Mouse (Mus musculus) heart, embryonic 15.5 days (tissue): Measurements from ENCODE around the gene Atpif1. TPM values are rescaled to one million over a fixed set of nuclear protein-coding genes. Genes with fewer than 3 reads are reported as not detected.
A peak's percentile ranks its signal among the peaks of the same experiment; 100 is the strongest.

ENCODE experiments used
- ATAC-seq: fragments of 200-750 bp; cut with Nextera tagmentation; replicated peaks from 2 replicates; pipeline ENCODE4 v1.8.0; 2017; ENCODE audit warnings: low read depth, moderate TSS enrichment; ENCODE audit not compliant: insufficient number of reproducible peaks, insufficient read depth, low FRiP score
- H3K27ac ChIP-seq: fragments of 300-500 bp; sonication (generic); 2 replicates; pipeline ENCODE4 v1.5.1; 2015; ENCODE audit warnings: mild to moderate bottlenecking, inconsistent platforms
- H3K27me3 ChIP-seq: fragments of 300-500 bp; sonication (generic); 2 replicates; pipeline ENCODE4 v1.6.1; 2015; ENCODE audit warnings: inconsistent platforms
- H3K36me3 ChIP-seq: fragments of 300-500 bp; sonication (generic); 2 replicates; pipeline ENCODE4 v1.6.1; 2015; ENCODE audit warnings: mild to moderate bottlenecking, inconsistent platforms
- H3K4me1 ChIP-seq: fragments of 300-500 bp; sonication (generic); replicated peaks from 2 replicates; pipeline ENCODE4 v1.6.1; 2015; ENCODE audit warnings: inconsistent platforms
- H3K4me2 ChIP-seq: fragments of 300-500 bp; sonication (generic); 2 replicates; pipeline ENCODE4 v1.6.1; 2015; ENCODE audit warnings: inconsistent platforms, mild to moderate bottlenecking, moderate library complexity
- H3K4me3 ChIP-seq: fragments of 300-500 bp; sonication (generic); 2 replicates; pipeline ENCODE4 v1.5.1; 2015; ENCODE audit warnings: mild to moderate bottlenecking, inconsistent platforms
- H3K9ac ChIP-seq: fragments of 300-500 bp; sonication (generic); 2 replicates; pipeline ENCODE4 v1.6.1; 2015; ENCODE audit warnings: mild to moderate bottlenecking, inconsistent platforms
- H3K9me3 ChIP-seq: fragments of 300-500 bp; sonication (generic); replicated peaks from 2 replicates; pipeline ENCODE4 v1.6.1; 2016; ENCODE audit warnings: inconsistent platforms
- WGBS: fragments of 180-500 bp; shearing (Covaris S2); methylation state at CpG from one replicate; pipeline ENCODE4 v1.1.7; 2015; ENCODE audit warnings: mixed read lengths; 5-methylcytosine and 5-hydroxymethylcytosine counted together
- polyA plus RNA-seq: library from polyadenylated mRNA; unstranded; fragments of >200 nt; fragmentation: Nextera tagmentation; extraction: Ambion mirVana; gene quantifications from 2 replicates; pipeline ENCODE4 v1.2.1, GENCODE M21; 2015

The Atpif1 gene
- polyA plus RNA-seq, 1 experiment from 2014 or later, result 1,479 TPM

- ATAC-seq, result no peak
- Histone ChIP-seq H3K4me3 (no peak overlapping the region), H3K27ac (peak overlapping the region; percentile 55), H3K9ac (no peak overlapping the region), H3K4me2 (no peak overlapping the region), H3K27me3 (no peaks in the 10 kb centered on the region), H3K36me3 (peaks cover 4% of the 10 kb centered on the region; the same call in 1 of the 2 replicates), H3K4me1 (peaks cover 13% of the 10 kb centered on the region), H3K9me3 (no peaks in the 10 kb centered on the region)
- WGBS, result 48% methylated on average over 6 of the region's 6 CpGs
These were observed 8.7 kb downstream of the Atpif1 start for GRCm38 (mm10) chr4:132524808-132525207.

GRCm38 (mm10) chr4:132524321-132524741 is 9.1 kb downstream of the Atpif1 start:
- H3K27ac ChIP-seq, result peak overlapping the region; percentile 55
- 21% methylated on average over 11 of the region's 11 CpGs for WGBS
- no peak for ATAC-seq

GRCm38 (mm10) chr4:132519188-132519587 is 14.3 kb downstream of the Atpif1 start:
- 90% methylated on average over 3 of the region's 3 CpGs for WGBS
- H3K4me1 ChIP-seq, result peaks cover 12% of the 10 kb centered on the region
- no peaks in the 10 kb centered on the region for H3K9me3 ChIP-seq
- no peak for ATAC-seq
- H3K36me3 ChIP-seq, result no peaks in the 10 kb centered on the region
- H3K4me2 ChIP-seq, result no peak overlapping the region
- H3K9ac ChIP-seq, result no peak overlapping the region
- H3K27me3 ChIP-seq, result no peaks in the 10 kb centered on the region
- no peak overlapping the region for H3K27ac ChIP-seq
- no peak overlapping the region for H3K4me3 ChIP-seq

More at GRCm38 (mm10) chr4:132524321-132524741, 9.1 kb downstream of the Atpif1 start:
- H3K9me3 ChIP-seq, result no peaks in the 10 kb centered on the region
- peaks cover under 1% of the 10 kb centered on the region; the same call in 1 of the 2 replicates for H3K36me3 ChIP-seq
- H3K4me3 ChIP-seq, result no peak overlapping the region
- peaks cover 13% of the 10 kb centered on the region for H3K4me1 ChIP-seq
- no peak overlapping the region for H3K9ac ChIP-seq
- H3K27me3 ChIP-seq, result no peaks in the 10 kb centered on the region
- H3K4me2 ChIP-seq, result no peak overlapping the region

- no peak for ATAC-seq
- no peaks in the 10 kb centered on the region for H3K9me3 ChIP-seq
- no peak overlapping the region for H3K4me3 ChIP-seq
- no peak overlapping the region for H3K4me2 ChIP-seq
- H3K4me1 ChIP-seq, result peaks cover 18% of the 10 kb centered on the region; the same call in 1 of the 2 replicates
- H3K27ac ChIP-seq, result no peak overlapping the region
- H3K36me3 ChIP-seq, result no peaks in the 10 kb centered on the region
- 69% methylated on average over 8 of the region's 8 CpGs for whole genome bisulfite sequencing
- H3K9ac ChIP-seq, result no peak overlapping the region
- H3K27me3 ChIP-seq, result no peaks in the 10 kb centered on the region
These were observed 15.4 kb downstream of the Atpif1 start for GRCm38 (mm10) chr4:132518066-132518465.

- 17% methylated on average over 22 of the region's 22 CpGs for whole genome bisulfite sequencing
- Histone ChIP-seq H3K27ac (peak overlapping the region; percentile 84), H3K9me3 (no peaks in the 10 kb centered on the region), H3K9ac (peak overlapping the region; percentile 47), H3K4me1 (peaks cover 23% of the 10 kb centered on the region), H3K4me2 (peak overlapping the region; percentile 86), H3K4me3 (peak overlapping the region; percentile 52), H3K36me3 (no peaks in the 10 kb centered on the region), H3K27me3 (no peaks in the 10 kb centered on the region)
- peak; percentile 92 for ATAC-seq
These were observed 17.9 kb downstream of the Atpif1 start for GRCm38 (mm10) chr4:132515369-132516155.

- WGBS, result 2% methylated on average over 21 of the region's 21 CpGs
- peak overlapping the region; percentile 52 for H3K4me3 ChIP-seq
- peak overlapping the region; percentile 84 for H3K27ac ChIP-seq
- no peaks in the 10 kb centered on the region for H3K36me3 ChIP-seq
- peaks cover 24% of the 10 kb centered on the region for H3K4me1 ChIP-seq
- ATAC-seq, result 0 out of 2 replicates have a peak, but pooled peaks have one; percentile 9
- H3K27me3 ChIP-seq, result no peaks in the 10 kb centered on the region
- peak overlapping the region; percentile 47 for H3K9ac ChIP-seq
- peak overlapping the region; percentile 86 for H3K4me2 ChIP-seq
- H3K9me3 ChIP-seq, result no peaks in the 10 kb centered on the region
These were observed 18.8 kb downstream of the Atpif1 start for GRCm38 (mm10) chr4:132514555-132515135.

GRCm38 (mm10) chr4:132513395-132514273 is 19.8 kb downstream of the Atpif1 start:
- H3K4me2 ChIP-seq, result peak overlapping the region; percentile 86; the same call in 1 of the 2 replicates
- H3K4me3 ChIP-seq, result no peak overlapping the region
- no peaks in the 10 kb centered on the region for H3K9me3 ChIP-seq
- H3K27ac ChIP-seq, result no peak overlapping the region
- no peaks in the 10 kb centered on the region for H3K27me3 ChIP-seq
- peaks cover 29% of the 10 kb centered on the region for H3K4me1 ChIP-seq
- H3K36me3 ChIP-seq, result no peaks in the 10 kb centered on the region
- no peak overlapping the region; the same call in 1 of the 2 replicates for H3K9ac ChIP-seq
- WGBS, result 35% methylated on average over 14 of the region's 14 CpGs
- no peak for ATAC-seq

GRCm38 (mm10) chr4:132512080-132512479 is 21.4 kb downstream of the Atpif1 start:
- no peak overlapping the region for H3K4me3 ChIP-seq
- H3K27ac ChIP-seq, result no peak overlapping the region
- WGBS, result 68% methylated on average over 3 of the region's 3 CpGs
- H3K9me3 ChIP-seq, result no peaks in the 10 kb centered on the region
- H3K36me3 ChIP-seq, result no peaks in the 10 kb centered on the region
- no peak overlapping the region for H3K9ac ChIP-seq
- H3K4me1 ChIP-seq, result peaks cover 35% of the 10 kb centered on the region
- H3K4me2 ChIP-seq, result no peak overlapping the region
- no peak for ATAC-seq
- H3K27me3 ChIP-seq, result no peaks in the 10 kb centered on the region

GRCm38 (mm10) chr4:132510352-132510798 is 23.1 kb downstream of the Atpif1 start, which contains the start of gene Sesn2:
Gene Sesn2, minus strand, starts transcription at chr4:132510501.
- H3K9ac ChIP-seq, result peak within 1 kb of the TSS; percentile 77
- H3K4me3 ChIP-seq, result peak within 1 kb of the TSS; percentile 75
- H3K4me1 ChIP-seq, result peaks cover 31% of the 10 kb centered on the region
- no peaks in the 10 kb centered on the region for H3K36me3 ChIP-seq
- ATAC-seq, result peak; percentile 93
- peak within 1 kb of the TSS; percentile 89 for H3K4me2 ChIP-seq
- H3K27me3 ChIP-seq, result no peaks in the 10 kb centered on the region
- WGBS, result under 1% methylated on average over 32 of the region's 32 CpGs
- peak within 1 kb of the TSS; percentile 81 for H3K27ac ChIP-seq
- H3K9me3 ChIP-seq, result no peaks in the 10 kb centered on the region

GRCm38 (mm10) chr4:132509621-132510296 is 23.7 kb downstream of the Atpif1 start:
- no peaks in the 10 kb centered on the region for H3K9me3 ChIP-seq
- peak overlapping the region; percentile 75 for H3K4me3 ChIP-seq
- peak; percentile 68 for ATAC-seq
- peaks cover 36% of the 10 kb centered on the region for H3K4me1 ChIP-seq
- H3K27me3 ChIP-seq, result no peaks in the 10 kb centered on the region
- peak overlapping the region; percentile 77 for H3K9ac ChIP-seq
- no peaks in the 10 kb centered on the region for H3K36me3 ChIP-seq
- peak overlapping the region; percentile 81 for H3K27ac ChIP-seq
- WGBS, result under 1% methylated on average over 51 of the region's 52 CpGs
- peak overlapping the region; percentile 89 for H3K4me2 ChIP-seq
